Mouse (Mus musculus): ENCODE measurements around the gene Bicc1. TPM values are rescaled to one million over a fixed set of nuclear protein-coding genes. Genes with fewer than 3 reads are reported as not detected.

Gene Bicc1
- polyA plus RNA-seq, 2 experiments from 2014 or later, result 0.17 TPM; not detected in 1

DNA sequence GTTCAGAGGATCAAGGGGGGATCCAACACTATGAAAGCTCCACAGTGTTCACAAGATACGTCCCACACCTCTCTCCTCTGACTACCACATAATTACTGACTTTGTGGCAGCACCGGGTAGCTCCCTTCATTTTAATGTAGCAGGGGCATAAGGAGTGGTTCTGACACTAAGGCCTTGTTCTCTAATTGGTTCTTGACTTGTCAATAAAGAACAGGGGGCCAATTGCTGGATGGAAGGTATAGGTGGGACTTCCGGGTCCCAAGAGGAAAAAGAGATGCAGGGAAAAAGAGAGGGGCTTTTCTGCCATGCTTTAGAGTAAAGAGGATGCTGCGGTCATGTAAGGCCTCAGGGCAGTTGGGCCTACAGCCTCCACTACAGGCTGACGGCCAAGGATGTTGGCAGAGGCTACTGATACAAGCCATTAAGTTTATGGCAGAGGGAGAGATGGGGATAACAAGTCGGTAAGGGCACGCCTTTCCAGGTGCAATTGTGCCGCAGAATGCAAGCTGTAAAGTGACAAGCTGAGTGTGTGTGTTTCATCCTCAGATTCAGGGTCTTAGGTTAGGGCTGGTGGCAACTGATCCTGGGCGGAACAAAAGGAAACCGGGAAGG is 108.7 kb downstream of the Bicc1 start:
- no peak for ATAC-seq

DNA sequence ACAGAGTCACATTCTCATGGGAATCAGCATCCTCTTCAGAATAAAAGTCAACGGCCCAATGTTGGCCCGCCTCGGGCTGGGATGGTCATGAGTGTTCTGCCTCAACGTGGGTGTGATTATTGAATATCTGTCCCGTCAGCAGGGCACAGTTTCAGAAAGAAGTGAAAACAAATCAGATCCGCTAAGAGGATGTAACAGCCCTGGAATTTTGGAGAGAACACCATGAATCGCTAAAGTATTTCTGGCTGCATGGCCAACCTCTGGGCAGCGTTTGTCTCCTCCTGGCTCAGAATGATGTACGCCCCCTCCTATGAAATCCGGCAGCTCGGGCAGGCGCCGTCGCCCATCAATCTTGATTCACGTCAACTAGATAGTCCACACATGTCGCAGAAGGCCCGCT is 110.2 kb downstream of the Bicc1 start:
- ATAC-seq, result no peak

GRCm38 (mm10) chr10:71044410-71044809 is 115.1 kb downstream of the Bicc1 start:
- ATAC-seq, result no peak

- ATAC-seq, result no peak
Observed at GRCm38 (mm10) chr10:71041874-71042273, 117.6 kb downstream of the Bicc1 start.

DNA sequence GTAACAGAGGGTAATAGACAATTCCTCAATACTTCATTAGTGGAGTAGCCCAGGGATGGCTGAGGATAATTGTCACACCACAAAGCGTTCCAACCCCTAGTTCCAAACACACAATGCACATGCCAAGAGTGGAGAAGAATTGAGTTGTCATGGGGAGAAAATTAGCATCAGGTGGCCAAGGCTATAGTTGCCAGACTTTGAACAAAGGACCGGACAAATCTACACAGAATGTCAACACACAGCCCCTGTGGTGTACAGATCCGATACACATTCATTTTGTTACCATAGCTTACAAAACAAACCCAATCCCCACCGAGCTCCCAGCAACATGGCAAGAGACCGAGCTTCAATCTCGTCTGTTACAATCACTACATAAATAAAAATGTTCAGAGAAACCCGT is 123.0 kb downstream of the Bicc1 start:
- no peak for ATAC-seq

GRCm38 (mm10) chr10:71028996-71029395 is 130.5 kb downstream of the Bicc1 start:
- ATAC-seq, result no peak

- ATAC-seq, result no peak
Observed at GRCm38 (mm10) chr10:71028066-71028844, 131.2 kb downstream of the Bicc1 start.

DNA sequence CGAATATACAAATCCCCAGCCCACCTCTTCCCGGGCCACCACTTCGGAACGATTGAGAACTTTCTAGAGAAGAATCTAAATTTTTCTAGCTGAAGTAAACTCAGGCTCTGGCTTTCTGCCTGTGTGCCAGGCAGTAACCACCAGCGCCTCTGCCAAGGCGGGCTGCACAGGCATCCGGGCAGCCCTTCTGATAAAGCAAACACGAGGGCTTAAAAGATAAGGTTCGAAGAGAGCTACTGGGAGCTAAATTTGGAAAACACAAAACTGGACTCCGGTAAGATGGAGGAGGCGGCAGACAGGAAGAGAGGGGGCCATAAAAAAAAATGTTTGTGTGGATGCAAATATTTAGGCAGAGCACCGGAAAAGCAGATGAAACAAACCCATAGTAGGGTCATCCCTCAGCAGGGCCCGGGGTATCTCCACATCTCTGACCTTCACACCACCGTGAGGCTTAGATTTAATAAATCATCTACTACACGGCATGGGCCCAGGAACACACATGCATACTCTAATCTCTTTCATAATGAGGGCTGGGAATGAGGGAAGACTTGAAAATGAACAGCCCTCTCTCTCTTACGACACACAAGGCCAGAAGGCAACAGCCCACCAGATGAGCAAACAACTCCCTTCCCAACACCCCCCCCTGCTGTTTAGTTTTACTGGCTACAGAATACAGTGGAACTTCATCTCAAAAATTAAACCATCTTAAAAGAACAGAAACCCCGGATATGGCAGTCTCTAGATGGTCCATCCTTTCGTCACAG is 134.2 kb downstream of the Bicc1 start:
- ATAC-seq, result no peak

GRCm38 (mm10) chr10:71024681-71025080 is 134.8 kb downstream of the Bicc1 start:
- ATAC-seq, result no peak

GRCm38 (mm10) chr10:71023471-71023870 is 136.0 kb downstream of the Bicc1 start:
- ATAC-seq, result no peak

DNA sequence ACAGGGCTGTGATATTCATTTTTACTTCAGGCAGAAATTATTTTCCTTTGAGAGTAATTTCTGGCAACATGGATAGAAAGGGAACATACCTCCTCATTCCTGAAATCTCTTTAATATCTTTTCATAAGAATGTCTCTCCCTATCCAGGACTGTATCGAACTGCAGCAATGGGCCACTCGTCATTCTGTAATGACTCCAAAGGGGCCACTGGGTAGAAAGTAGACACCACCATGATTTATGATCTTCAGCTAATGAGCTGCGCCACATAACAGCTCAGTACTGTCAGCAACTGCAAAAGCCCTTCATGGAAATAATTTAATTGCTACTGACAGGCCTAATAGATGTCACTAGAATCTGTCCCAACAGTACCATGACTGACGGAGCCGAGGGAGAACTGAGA is 139.0 kb downstream of the Bicc1 start:
- no peak for ATAC-seq

DNA sequence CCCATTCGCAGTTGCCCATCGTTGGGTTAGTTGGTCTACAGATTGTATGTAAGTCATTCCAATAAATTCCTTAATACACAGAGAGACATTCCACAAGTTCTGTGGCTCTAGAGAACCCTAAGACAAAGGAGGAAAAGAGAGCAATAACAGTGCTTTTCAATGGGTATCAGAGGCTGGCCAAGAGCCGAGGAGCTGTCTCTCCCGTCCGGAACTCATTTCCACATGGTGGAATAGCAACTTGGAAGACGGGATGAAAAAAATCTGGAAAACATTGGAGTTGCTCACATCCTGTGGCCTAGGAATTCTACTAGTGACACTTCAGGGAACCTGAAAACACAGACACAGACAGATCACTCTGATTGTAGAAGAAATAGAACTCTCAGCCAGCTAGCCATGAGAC is 139.7 kb downstream of the Bicc1 start:
- ATAC-seq, result no peak

DNA sequence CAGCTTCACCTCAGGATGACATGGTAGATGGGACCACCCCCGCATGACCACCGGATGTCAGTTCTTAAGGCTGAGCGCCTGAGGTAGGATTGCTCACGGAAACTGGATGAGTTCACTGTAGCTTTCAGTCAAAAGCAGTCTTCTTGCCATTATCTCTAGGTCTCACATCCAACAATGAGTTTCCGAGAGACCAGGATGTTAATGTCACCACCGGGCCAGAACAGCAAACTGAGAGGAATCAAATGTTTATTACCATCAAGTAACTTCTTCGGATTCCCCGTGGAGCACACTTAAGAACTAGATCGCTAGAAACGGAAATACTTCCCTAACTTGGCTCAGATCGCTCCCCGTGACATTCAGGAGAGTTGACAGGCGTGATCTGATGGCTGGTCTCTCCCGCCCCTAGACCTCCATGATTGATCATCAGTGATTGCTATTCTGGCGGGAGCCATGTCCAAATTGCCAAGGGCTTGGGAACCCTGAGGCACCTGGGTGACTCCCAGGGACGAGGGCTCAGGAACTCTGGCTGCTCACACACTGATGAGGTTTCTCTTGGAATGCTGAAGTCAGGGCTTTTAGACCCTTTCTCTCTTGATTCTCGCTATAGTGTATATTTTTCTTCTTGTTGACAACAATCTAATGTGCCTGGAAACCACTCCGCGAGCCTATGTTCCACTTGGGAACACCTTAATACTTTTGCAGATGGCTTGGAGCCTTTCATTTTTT is 149.6 kb downstream of the Bicc1 start:
- ATAC-seq, result no peak

DNA sequence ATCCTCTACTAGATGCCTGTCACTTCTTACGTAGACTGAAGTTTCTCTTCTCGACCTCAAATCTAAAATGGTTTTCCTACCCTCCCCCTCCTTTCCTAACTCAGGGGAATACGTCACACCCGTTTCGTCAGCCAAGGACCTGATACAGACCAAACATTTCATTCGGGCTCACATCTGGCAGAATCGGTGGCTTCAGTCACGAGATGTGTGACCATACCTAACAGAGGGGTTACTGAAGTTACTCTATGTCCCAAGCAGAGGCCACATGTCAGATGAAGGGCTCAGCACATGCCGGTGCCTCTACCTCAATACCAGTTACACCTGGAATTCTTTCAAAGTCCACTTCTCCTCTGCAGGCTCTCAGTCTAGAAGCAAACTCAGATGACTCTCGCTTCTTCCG is 150.8 kb downstream of the Bicc1 start:
- no peak for ATAC-seq

DNA sequence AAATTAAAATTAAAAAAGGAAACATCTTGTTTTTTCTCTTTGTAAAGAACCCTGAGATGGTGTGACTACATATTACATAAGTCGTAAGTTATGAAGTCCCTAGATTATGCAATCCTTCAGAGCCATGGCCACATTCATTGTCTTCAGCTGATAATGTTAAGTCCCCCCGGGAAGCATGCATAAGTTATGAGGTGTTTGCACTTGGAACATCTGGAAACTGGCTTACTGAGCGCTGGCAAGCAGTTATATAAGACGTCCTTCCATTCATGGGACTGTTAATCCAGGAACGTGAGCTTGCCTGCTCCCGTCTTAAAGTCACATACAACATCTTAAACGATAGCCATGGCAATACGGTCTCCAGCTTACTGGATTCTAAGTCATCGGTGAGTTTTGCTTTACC is 151.5 kb downstream of the Bicc1 start:
- ATAC-seq, result no peak

GRCm38 (mm10) chr10:71007516-71007915 is 152.0 kb downstream of the Bicc1 start:
- ATAC-seq, result no peak

- ATAC-seq, result no peak
Observed at GRCm38 (mm10) chr10:71007001-71007400, 152.5 kb downstream of the Bicc1 start.

- ATAC-seq, result no peak
Observed at GRCm38 (mm10) chr10:71002871-71003270, 156.6 kb downstream of the Bicc1 start.

GRCm38 (mm10) chr10:71002186-71002585 is 157.3 kb downstream of the Bicc1 start:
- ATAC-seq, result no peak

DNA sequence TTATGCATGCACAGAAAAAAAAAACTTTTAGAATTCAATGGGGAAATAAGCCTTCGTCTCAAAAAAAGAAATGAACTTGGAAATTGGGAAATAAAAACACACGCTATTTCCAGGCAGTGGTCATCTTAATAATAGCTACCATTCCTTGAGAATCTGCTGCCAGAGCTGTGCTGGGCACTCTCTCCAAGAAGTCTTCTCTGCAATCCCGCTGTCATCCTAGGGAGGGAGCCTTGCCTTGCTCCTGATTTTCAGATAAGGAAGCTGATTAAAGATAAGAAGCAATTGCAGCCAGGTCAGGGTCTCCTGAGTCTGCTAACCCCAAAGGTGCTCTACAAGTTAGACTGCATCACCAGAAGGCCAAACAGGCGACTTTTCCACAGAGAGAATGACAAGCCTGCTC is 161.4 kb downstream of the Bicc1 start:
- ATAC-seq, result no peak

- no peak for ATAC-seq
Observed at GRCm38 (mm10) chr10:70996051-70996450, 163.4 kb downstream of the Bicc1 start.

- no peak for ATAC-seq
Observed at GRCm38 (mm10) chr10:70994135-70994497, 165.4 kb downstream of the Bicc1 start.

DNA sequence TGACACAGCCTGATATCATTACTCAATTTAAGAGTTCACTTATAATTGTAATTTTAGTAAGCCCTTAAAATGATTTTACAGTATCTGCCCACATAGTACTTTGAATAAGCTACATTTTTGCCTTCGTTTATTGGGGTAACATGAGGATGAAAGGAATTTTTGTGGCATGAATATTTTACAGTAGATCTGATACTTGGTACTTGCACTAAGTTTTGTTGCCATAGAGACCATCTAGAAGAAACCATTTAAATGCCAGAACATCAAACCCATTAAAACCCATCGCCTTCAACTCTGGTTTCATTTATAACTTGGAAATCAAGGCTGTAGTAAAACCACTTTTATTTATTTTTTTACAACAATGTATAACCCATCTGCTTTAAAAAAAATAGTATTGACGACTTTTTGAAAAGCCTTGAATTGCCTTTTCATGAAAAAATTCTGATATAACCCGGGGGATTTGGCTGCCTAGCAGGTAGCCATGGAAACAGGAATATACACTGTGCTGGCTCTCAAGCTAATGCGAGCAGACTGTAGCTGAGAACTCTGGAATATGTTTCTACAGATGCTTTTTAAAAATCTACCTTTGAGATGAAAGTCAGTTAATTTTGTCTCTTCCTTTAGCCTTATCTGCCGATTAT is 165.9 kb downstream of the Bicc1 start:
- no peak for ATAC-seq
